Mouse (Mus musculus): ENCODE data around the gene Stag1. TPM values are rescaled to one million over a fixed set of nuclear protein-coding genes. Genes with fewer than 3 reads are reported as not detected.

The Stag1 gene
- total RNA-seq, 4 experiments from 2014 or later: 54.0 to 73.3 (median 67.2) TPM

- no peak for DNase-seq (ENCODE audit: low spot score in 2 of 2)
Observed at GRCm38 (mm10) chr9:100603156-100603555, 5.6 kb downstream of the Stag1 start.

DNA sequence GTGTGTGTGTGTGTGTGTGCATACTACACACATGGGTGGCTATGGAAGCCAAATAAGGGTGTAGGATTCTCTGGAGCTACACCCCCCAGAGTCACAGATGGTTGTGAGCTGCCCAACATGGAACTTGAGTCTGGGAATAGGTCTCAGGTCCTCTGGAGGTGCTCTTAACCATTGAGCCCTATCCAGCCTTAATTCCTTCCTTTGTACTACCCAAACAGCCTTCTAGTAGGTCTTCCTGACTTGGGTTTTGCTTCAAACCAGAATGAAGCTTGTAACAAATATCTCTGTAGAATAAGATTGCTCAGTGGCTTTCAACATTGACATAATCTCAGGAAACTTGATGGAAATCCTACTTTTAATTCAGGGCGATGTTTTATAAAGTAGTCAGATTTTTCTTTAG lies 7.9 kb downstream of the Stag1 start:
- DNase-seq (ENCODE audit: low spot score in 2 of 2): no peak

GRCm38 (mm10) chr9:100605985-100606554 lies 8.5 kb downstream of the Stag1 start:
- DNase-seq (ENCODE audit: low spot score in 2 of 2): peak; percentile 11 to 52

DNA sequence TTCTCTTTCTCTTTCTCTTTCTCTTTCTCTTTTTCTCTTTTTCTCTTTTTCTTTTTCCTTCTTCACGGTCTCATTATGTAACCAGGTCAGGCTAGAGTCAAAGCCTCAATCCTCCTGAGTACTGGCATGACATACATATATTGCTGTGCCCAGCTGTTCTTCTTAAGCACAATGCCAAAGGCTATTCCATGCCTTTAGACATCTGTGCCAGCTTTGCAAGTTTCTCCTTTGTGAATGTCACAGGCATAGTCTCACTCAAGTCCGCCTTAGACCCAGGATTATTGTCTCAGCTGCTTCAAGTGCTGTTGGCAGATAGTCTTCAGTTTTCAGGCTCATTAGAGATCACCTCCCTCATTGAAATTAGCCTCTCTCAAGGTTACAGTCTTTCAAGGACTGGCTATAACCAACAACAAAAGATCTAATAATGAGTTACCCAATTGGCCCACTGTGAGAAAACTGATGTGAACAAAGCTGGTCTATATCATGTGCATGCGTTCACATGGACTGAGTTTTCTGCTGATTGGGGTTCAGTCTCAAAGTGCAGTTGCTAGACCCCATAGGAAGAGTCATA lies 16.0 kb downstream of the Stag1 start:
- no peak for DNase-seq (ENCODE audit: low spot score in 2 of 2)

GRCm38 (mm10) chr9:100616947-100617346 lies 19.3 kb downstream of the Stag1 start:
- DNase-seq (ENCODE audit: low spot score in 2 of 2): peak in 1 of 2 experiments; percentile 15

DNA sequence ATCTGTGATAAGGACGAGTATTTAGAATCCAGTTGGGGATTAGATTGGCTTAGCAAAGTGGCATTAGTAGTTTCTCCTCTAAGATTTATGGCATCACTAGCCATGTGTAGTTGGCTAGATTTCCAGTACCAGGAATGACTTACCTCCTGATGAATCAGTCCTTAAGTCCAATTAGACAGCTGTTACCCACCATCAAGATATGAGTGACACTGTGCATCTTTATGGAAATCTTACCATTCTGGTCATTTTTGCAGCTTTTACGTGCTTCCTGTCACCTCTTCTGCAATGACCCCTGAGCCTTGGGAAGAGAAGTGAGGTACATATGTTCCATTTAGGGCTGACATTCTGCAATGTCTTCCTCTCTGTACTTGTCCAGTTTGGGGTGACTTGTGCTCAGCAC lies 28.7 kb downstream of the Stag1 start:
- DNase-seq (ENCODE audit: low spot score in 2 of 2): no peak

DNA sequence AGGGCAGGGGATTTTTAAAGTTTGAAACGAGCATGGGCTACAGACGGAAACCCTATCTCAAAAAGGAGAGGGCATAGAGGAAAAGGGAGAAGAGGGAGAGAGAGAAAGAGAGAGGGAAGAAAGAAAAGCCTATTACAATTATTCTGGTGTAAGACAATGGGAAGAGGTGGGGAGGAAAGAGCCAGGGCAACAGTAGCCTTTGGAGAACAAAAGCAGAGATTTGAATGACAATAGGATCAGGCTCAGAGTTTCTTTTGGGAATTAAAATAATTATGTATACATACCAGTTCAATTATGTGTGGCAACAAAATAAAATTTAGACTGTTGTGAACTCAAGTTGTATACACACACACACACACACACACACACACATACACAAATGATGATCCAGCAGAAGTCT lies 43.2 kb downstream of the Stag1 start:
- no peak for DNase-seq (ENCODE audit: low spot score in 2 of 2)

DNA sequence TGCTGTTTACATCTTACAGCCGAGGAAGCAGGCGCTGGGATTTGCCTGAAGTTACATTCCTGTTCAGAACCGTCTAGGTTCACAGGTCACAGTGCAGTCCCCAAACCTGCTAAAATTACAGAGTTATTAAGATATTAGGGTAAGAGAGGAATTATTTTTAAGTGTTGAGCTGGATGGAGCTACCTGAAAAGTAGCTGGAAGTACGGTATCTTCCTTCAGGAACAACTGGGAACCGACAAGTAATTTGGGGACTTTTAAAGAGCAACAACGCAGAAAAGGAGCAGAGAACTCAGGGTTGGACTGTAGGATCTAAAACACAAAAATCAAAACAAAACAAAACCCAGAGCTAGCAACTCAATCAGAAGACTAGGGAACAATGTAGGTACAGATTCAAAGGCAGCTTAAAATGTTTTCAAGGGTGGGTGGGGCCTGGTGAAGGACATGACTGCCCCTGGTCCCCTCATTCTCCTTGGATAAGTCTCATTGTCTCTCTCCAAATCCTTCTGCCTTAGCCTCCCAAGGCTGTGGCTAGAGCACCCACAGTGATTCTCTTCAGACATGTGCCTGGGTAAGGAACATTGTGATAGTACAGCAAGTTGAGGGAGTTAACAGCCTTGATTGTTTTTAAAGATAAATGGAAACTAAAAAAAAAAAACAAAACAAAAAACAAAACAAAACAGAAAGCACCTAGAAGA lies 43.9 kb downstream of the Stag1 start:
- no peak for DNase-seq (ENCODE audit: low spot score in 2 of 2)

DNA sequence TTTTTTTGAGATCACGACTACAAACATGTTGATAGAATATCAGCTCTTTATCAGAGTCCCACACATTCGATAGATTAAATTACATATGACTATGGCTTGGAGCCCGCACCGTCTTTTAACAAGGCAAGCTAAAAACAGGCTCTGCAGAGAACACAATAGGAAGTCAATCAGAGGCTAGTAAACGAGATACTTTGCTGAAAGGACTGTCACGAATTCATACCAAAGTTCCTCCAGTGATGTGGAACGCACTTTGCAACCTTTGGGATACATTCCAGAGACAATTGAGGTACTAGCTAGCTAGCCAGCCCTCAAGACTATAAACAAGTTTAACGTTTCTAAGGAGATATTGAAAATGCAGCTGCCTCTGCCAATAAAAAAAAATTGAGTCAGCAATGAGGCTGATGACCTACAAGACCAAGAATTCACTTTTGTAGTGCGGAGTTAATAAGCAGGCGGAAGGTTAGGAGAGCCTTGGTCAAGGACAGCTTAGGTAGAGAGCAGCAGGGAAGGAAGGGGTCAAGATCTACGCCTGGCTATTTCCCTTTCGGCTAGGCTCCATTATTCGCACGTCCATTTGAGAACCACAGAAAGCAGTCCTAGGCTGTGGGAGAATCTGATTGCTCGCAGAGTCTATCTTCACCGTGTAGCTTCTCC lies 44.7 kb downstream of the Stag1 start:
- DNase-seq (ENCODE audit: low spot score in 2 of 2): no peak

- peak; percentile 99 for DNase-seq (ENCODE audit: low spot score in 2 of 2)
Observed at GRCm38 (mm10) chr9:100642840-100643697, 45.5 kb downstream of the Stag1 start.

DNA sequence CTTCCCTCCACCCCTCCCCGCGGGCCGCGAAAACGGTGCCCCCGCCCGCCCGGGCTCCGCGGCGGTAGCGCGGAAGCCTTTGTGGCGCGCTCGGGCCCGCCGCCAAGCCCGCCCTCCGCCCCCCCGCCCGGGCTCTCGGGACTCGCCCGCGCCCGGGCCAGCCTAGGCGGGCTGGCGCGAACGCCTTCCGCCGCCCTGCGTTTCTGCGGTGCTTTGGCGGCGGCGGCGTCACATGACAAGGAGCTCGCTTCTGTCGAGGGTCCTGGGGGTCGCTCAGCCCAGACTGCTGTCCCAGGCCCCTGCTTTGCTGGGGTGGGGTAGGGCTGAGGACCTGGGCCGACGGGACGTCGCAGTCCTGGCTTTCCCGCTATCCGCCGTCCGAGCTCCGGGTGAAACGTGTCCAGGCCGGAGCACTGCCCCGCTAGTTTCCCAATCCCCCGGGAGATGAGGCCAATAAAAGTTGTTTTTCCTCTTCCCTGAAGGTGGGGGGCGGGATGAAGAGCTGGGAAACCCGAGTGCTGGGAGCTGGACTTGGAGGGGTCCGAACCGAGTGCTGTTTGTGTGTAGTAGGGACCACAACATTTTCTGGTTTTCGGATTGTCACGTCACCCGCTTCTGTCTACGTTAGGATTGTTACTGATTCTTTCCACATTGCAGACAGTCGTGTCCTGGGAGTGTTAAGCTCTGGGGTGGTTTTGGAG lies 46.6 kb downstream of the Stag1 start:
- DNase-seq (ENCODE audit: low spot score in 2 of 2): peak; percentile 41 to 47

GRCm38 (mm10) chr9:100645026-100645940 lies 47.7 kb downstream of the Stag1 start:
- no peak for DNase-seq (ENCODE audit: low spot score in 2 of 2)

- no peak for DNase-seq (ENCODE audit: low spot score in 2 of 2)
Observed at GRCm38 (mm10) chr9:100646276-100646675, 48.7 kb downstream of the Stag1 start.

DNA sequence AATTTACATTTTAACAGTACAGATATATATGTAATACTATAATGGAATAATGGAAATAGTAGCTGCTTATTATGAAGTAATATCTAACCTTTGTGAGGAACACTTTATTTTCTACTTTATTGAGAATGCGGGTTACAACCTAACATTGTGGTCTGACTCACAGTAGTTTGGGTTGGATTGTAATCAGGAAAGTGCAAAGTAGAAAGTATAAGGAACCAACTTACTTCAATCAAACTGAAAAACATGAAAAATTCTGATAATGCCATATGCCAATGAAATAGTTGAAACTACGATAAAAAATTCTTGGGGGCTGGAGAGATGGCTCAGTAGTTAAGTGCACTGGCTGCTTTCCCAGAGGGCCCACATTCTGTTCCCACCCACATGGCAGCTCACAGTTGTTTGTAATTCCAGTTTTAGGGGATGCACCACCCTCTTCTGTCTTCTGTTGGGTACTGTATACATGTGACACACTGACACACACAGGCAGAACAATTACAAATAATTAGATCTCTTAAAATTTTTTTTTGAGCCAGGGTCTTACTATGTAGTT lies 50.3 kb downstream of the Stag1 start:
- DNase-seq (ENCODE audit: low spot score in 2 of 2): peak in 1 of 2 experiments; percentile 59

DNA sequence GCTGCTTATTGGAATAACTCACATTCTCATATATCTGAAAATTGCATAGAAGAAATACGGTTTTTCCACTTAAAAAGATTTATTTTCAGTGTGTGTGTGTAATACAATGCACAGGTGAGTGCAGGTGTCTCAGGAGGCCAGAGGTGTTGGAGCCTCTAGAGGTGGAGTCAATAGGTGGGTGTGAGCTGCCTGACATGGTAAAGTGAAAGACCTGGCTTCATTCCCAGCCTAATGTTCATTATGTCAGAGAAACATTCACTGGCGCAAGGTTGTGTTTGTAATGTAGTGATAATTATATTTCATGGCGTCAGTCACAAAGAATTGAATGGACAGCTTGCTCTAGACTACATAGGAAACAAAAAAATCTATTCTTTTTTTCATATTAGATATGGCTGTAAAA lies 56.5 kb downstream of the Stag1 start:
- no peak for DNase-seq (ENCODE audit: low spot score in 2 of 2)

DNA sequence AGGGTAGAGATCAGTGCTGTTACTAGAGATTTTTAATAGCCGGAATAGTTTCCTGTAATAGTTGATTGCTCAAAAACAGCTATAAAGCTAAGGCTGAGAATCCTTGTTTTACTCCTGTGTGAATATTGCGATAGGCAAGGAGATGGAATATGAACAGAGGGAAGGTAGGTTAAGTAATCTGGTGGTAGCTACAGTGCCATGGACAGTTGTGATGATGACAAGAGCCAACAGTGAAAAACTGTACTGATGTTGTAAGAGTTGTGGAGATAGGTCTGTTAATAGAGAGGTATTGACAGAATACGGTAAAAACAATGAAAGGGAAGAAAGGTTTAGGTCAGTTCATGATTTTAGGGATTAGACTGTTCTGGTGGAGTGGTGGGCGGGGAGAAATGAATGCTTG lies 58.5 kb downstream of the Stag1 start:
- DNase-seq (ENCODE audit: low spot score in 2 of 2): no peak

DNA sequence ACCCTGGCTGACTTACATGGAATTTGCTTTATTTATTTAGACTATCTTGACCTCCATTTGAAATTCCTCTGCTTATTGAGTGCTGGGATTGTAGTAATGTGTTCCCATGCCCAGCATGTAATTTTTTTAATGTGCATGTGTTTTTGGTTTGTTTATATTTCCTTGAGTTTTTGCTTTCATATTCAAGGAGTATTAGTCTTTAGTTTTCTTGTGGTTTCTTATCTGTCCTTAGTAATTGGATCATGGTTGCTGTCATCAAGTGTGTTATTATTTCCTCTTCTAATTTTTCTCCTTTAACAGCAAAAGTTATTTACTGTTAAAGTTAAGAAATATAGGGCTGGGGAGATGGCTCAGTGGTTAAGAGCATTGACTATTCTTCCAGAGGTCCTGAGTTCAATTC lies 63.0 kb downstream of the Stag1 start:
- DNase-seq (ENCODE audit: low spot score in 2 of 2): no peak

GRCm38 (mm10) chr9:100663473-100664134 lies 66.0 kb downstream of the Stag1 start:
- no peak for DNase-seq (ENCODE audit: low spot score in 2 of 2)

DNA sequence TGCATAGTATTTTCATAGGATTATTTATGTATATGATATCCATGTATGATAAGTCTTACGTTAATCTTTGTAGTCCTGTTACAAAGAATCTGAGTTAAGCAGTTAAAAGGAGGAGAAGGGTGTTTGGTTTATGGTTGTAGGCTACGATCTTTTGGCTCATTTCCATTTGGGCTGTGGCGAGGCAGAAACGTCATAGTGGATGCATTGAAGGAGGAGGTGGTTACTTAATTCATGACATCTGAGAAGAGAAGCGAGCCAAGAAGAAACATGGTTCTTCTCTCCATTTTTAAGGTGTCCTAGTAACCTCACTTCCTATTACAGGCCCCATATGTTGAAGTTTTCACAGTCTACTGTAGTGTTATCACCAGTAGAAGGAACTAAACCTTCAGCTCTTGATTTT lies 72.6 kb downstream of the Stag1 start:
- no peak for DNase-seq (ENCODE audit: low spot score in 2 of 2)
